Mouse (Mus musculus) limb, embryonic 13.5 days (tissue): ENCODE data around the gene Sema6d. TPM values are rescaled to one million over a fixed set of nuclear protein-coding genes. Genes with fewer than 3 reads are reported as not detected.

Source experiments
- ATAC-seq: fragments of 200-750 bp; cut with Nextera tagmentation; 2 replicates; pipeline ENCODE4 v1.8.0; 2017; ENCODE audit warnings: low read depth, moderate number of reproducible peaks, moderate TSS enrichment; ENCODE audit not compliant: low FRiP score
- H3K27ac ChIP-seq: fragments of 300-500 bp; sonication (generic); 2 replicates; pipeline ENCODE4 v1.5.1; 2015; ENCODE audit warnings: inconsistent platforms, mild to moderate bottlenecking, moderate library complexity
- H3K27me3 ChIP-seq: fragments of 300-500 bp; sonication (generic); 2 replicates; pipeline ENCODE4 v1.6.1; 2015; ENCODE audit warnings: mild to moderate bottlenecking, inconsistent platforms
- H3K36me3 ChIP-seq: fragments of 300-500 bp; sonication (generic); 2 replicates; pipeline ENCODE4 v1.6.1; 2015; ENCODE audit warnings: inconsistent platforms, mild to moderate bottlenecking, moderate library complexity
- H3K4me1 ChIP-seq: fragments of 300-500 bp; sonication (generic); 2 replicates; pipeline ENCODE4 v1.6.1; 2015; ENCODE audit warnings: inconsistent platforms
- H3K4me2 ChIP-seq: fragments of 300-500 bp; sonication (generic); replicated peaks from 2 replicates; pipeline ENCODE4 v1.6.1; 2015; ENCODE audit warnings: inconsistent platforms, mild to moderate bottlenecking, moderate library complexity
- H3K4me3 ChIP-seq: fragments of 300-500 bp; sonication (generic); 2 replicates; pipeline ENCODE4 v1.5.1; 2015; ENCODE audit warnings: moderate library complexity, mild to moderate bottlenecking, inconsistent platforms
- H3K9ac ChIP-seq: fragments of 300-500 bp; sonication (generic); 2 replicates; pipeline ENCODE4 v1.6.1; 2015; ENCODE audit warnings: mild to moderate bottlenecking, inconsistent platforms
- H3K9me3 ChIP-seq: fragments of 300-500 bp; sonication (generic); 2 replicates; pipeline ENCODE4 v1.6.1; 2016; ENCODE audit warnings: inconsistent platforms
- WGBS: fragments of 180-500 bp; shearing (Covaris S2); methylation state at CpG from one replicate; pipeline ENCODE4 v1.1.7; 2015; 5-methylcytosine and 5-hydroxymethylcytosine counted together
- polyA plus RNA-seq: library from polyadenylated mRNA; unstranded; fragments of >200 nt; fragmentation: Nextera tagmentation; extraction: Ambion mirVana; gene quantifications from 2 replicates; pipeline ENCODE4 v1.2.1, GENCODE M21; 2015

The Sema6d gene
- polyA plus RNA-seq, 1 experiment from 2014 or later, result 9.4 TPM

DNA sequence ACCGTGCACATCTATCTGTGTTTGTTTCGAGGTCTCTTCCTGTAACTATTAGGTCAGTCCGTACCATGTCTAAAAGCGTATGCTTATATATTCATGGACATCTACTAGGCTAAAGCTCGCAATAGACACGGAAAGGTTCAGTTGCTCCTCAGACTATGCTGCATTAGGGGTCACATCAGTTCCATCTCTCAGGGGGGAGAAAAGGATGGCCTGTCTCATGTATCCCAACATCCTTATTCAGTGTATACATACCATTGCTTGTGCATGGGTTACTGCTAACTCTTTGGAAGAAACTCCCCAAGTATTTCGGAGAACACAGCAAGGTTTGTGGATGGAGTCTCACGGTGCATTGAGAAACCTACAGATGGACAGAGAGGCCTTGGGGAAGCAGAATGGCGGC, 571.5 kb downstream of the Sema6d start:
- ATAC-seq, result no peak
- H3K9ac ChIP-seq, result no peak overlapping the region
- no peak overlapping the region for H3K27ac ChIP-seq
- no peaks in the 10 kb centered on the region for H3K27me3 ChIP-seq
- H3K4me1 ChIP-seq, result 0 out of 2 replicates have a peak, but pooled peaks cover 5% of the 10 kb centered on the region
- H3K9me3 ChIP-seq, result no peaks in the 10 kb centered on the region
- WGBS, result 96% methylated on average over 9 of the region's 9 CpGs
- H3K4me3 ChIP-seq, result no peak overlapping the region
- peaks cover 36% of the 10 kb centered on the region for H3K36me3 ChIP-seq
- no peak overlapping the region for H3K4me2 ChIP-seq

DNA sequence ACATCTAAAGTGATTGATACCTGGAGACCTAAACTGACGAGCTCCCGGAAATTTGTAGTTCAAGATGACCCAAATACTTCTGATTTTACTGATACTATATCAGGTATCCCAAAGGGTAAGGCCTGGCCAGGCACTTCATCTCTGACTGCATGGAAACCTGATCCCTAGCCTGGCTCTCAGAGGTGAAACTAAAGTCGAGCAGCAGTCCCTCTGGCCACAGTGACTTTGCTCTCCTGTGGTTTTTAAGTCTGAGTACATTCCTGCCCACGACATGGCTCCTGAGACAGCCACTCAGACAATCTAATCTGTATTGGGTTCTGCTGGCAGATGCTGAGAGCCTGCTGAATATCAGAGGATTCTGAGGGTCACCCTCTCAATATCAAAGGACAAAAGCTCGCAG, 572.5 kb downstream of the Sema6d start:
- no peak overlapping the region for H3K4me3 ChIP-seq
- 0 out of 2 replicates have a peak, but pooled peaks cover 5% of the 10 kb centered on the region for H3K4me1 ChIP-seq
- no peak for ATAC-seq
- 42% methylated on average over 5 of the region's 5 CpGs for WGBS
- H3K9me3 ChIP-seq, result no peaks in the 10 kb centered on the region
- peaks cover 36% of the 10 kb centered on the region for H3K36me3 ChIP-seq
- no peaks in the 10 kb centered on the region for H3K27me3 ChIP-seq
- no peak overlapping the region for H3K9ac ChIP-seq
- H3K4me2 ChIP-seq, result no peak overlapping the region
- no peak overlapping the region for H3K27ac ChIP-seq

DNA sequence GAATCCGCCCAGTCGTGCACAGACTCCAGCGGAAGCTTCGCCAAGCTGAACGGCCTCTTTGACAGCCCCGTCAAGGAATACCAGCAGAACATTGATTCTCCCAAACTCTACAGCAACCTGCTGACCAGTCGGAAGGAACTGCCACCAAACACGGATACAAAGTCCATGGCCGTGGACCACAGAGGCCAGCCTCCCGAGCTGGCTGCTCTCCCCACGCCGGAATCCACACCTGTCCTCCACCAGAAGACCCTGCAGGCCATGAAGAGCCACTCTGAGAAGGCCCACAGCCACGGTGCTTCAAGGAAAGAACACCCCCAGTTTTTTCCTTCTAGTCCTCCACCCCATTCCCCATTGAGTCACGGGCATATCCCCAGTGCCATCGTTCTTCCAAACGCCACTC, 574.4 kb downstream of the Sema6d start:
- no peak overlapping the region for H3K27ac ChIP-seq
- no peak for ATAC-seq
- H3K9ac ChIP-seq, result no peak overlapping the region
- WGBS, result 92% methylated on average over 16 of the region's 16 CpGs
- H3K36me3 ChIP-seq, result peaks cover 24% of the 10 kb centered on the region
- 0 out of 2 replicates have a peak, but pooled peaks cover 5% of the 10 kb centered on the region for H3K4me1 ChIP-seq
- no peaks in the 10 kb centered on the region for H3K27me3 ChIP-seq
- no peaks in the 10 kb centered on the region for H3K9me3 ChIP-seq
- H3K4me2 ChIP-seq, result no peak overlapping the region
- no peak overlapping the region for H3K4me3 ChIP-seq

DNA sequence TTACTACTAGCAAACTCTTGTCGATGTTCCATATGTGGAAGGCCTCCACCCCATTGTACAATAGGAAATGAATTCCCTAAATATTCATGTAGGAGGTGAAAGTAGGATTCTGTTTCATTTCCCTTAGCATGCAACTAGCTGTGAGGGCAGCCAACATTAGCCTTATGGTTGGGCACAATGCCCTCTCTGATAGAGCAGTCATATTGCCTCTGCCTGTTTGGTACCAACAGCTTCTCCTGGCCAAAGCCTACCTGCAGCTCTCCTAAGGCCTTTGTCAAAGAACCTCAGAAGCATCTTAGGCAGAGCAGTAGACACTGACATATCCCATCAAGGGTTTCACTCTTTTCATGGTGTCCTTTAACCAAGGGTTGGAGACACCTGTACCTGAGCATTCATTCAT, 578.7 kb downstream of the Sema6d start:
- Histone ChIP-seq H3K9me3 (no peaks in the 10 kb centered on the region), H3K27me3 (no peaks in the 10 kb centered on the region), H3K9ac (no peak overlapping the region), H3K27ac (no peak overlapping the region), H3K4me2 (no peak overlapping the region), H3K4me3 (no peak overlapping the region), H3K36me3 (peaks cover 17% of the 10 kb centered on the region), H3K4me1 (no peaks in the 10 kb centered on the region)
- ATAC-seq, result no peak
- WGBS, result 92% methylated on average over 1 of the region's 1 CpGs

DNA sequence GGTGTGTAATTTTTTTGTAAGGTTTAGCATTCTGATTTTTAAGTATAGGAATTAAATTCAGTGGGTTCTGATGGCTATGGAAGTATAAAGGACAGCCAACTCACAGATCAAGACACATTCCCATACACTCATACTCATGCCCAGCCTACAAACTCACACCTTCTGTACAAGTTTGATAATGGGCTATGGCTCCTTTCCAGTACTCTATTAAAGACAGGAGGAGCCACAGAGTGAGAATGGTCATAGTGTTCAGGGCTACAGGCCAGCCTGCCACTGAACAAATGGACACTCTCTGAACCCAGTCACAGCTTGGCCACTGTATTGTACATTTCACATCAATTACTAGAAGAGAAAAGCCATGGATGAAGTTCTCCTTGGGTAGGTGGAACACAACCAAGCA, 583.3 kb downstream of the Sema6d start:
- Histone ChIP-seq H3K9ac (no peak overlapping the region), H3K9me3 (no peaks in the 10 kb centered on the region)
- no peak for ATAC-seq

DNA sequence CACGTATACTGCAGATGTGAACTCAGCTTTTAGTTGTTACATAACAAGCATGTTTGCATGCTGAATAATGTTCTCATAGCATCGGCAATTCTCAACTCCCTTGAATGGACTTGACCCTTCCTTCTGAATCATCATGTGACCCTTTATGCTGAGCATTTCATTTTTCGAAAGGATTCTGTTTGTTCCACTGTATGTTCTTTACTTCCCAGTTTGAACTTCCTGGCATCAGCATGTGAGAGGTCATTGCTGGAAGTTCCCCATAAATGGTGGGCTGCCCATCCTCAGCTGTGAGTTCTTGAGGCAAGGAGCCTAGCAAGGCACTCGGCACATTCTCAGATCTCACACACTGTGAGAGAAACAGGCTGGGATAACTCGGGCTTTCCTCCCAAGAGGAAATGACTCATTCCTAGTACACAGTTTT, 594.7 kb downstream of the Sema6d start:
- no peak for ATAC-seq
- Histone ChIP-seq H3K36me3 (no peaks in the 10 kb centered on the region), H3K9me3 (no peaks in the 10 kb centered on the region), H3K27ac (no peak overlapping the region), H3K4me1 (no peaks in the 10 kb centered on the region), H3K27me3 (no peaks in the 10 kb centered on the region), H3K4me3 (no peak overlapping the region), H3K4me2 (no peak overlapping the region), H3K9ac (no peak overlapping the region)
- 85% methylated on average over 5 of the region's 5 CpGs for WGBS

More for the DNA sequence above, 583.3 kb downstream of the Sema6d start:
- Histone ChIP-seq H3K4me1 (no peaks in the 10 kb centered on the region), H3K27ac (no peak overlapping the region), H3K36me3 (no peaks in the 10 kb centered on the region), H3K27me3 (no peaks in the 10 kb centered on the region), H3K4me2 (no peak overlapping the region), H3K4me3 (no peak overlapping the region)

DNA sequence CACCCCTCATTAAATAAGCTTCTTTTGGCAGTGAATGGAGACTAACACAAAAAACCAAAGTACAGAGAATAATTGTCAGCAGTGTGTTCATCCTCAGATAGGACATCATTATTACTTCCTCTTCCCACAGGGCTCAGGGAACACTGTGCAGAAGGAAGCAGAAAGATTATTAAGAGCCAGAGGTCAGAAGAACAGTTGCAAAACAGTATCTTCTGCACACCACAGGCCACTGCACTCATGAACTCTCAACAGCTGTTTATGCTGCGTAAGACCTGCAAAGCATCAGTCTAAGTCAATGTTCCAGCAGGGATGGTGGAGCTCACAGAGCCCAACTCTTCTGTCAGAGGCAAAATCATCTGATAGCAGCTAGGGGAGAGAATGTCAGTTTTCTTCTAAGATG, 600.6 kb downstream of the Sema6d start:
- WGBS, result 92% methylated on average over 1 of the region's 1 CpGs
- no peak overlapping the region for H3K4me3 ChIP-seq
- H3K27me3 ChIP-seq, result no peaks in the 10 kb centered on the region
- H3K4me1 ChIP-seq, result no peaks in the 10 kb centered on the region
- H3K27ac ChIP-seq, result no peak overlapping the region
- no peaks in the 10 kb centered on the region for H3K9me3 ChIP-seq
- no peak overlapping the region for H3K4me2 ChIP-seq
- no peak for ATAC-seq
- H3K36me3 ChIP-seq, result no peaks in the 10 kb centered on the region
- no peak overlapping the region for H3K9ac ChIP-seq

DNA sequence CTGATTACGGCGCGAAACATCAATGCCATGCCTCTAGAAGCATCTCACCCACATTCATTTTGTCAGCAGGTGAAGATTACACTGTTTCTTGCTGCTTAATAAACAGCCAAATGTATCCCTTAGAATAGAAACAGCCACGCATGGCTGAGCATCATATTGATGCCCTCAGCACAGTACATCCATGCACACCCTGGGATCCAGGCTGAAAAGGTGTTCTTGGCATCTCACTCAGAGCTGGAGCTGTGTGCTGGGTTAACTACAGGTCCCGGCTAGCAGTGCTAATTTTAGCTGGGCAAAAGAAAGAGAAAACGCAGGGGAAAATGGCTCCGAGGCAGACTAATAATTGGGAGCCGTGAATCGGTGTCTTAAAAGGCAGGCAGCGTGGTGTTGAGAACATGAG, 612.9 kb downstream of the Sema6d start:
- WGBS, result 81% methylated on average over 10 of the region's 10 CpGs
- no peak overlapping the region for H3K27ac ChIP-seq

DNA sequence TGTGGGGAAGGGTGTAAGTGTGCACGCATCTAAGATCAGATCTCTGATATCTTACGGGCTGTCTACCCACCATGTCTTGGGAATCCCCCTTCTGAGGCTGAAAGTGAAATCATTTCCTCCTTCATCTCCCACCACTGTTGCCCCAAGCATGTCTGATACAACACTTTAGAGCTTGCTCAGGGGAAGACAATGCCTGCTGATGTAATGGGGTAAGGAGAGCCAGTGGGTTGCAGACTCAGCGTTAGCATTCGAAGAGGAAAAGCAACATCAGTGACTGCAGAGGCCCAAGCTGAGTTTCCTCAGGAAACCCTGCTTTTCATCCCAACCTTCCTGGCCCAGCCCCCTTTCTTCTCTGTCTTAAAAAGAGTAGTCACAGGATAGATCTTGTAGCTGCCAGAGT, 615.2 kb downstream of the Sema6d start:
- Histone ChIP-seq H3K4me3 (no peak overlapping the region), H3K9me3 (no peaks in the 10 kb centered on the region), H3K4me1 (peaks cover 26% of the 10 kb centered on the region), H3K4me2 (no peak overlapping the region), H3K27ac (no peak overlapping the region), H3K27me3 (no peaks in the 10 kb centered on the region), H3K9ac (no peak overlapping the region), H3K36me3 (no peaks in the 10 kb centered on the region)
- ATAC-seq, result peak; percentile 29; the same call in 1 of the 2 replicates
- 62% methylated on average over 4 of the region's 4 CpGs for WGBS

More for the DNA sequence above, 612.9 kb downstream of the Sema6d start:
- no peak overlapping the region for H3K4me2 ChIP-seq
- no peaks in the 10 kb centered on the region for H3K36me3 ChIP-seq
- peaks cover 26% of the 10 kb centered on the region for H3K4me1 ChIP-seq
- ATAC-seq, result no peak
- H3K4me3 ChIP-seq, result no peak overlapping the region
- no peaks in the 10 kb centered on the region for H3K9me3 ChIP-seq
- no peak overlapping the region for H3K9ac ChIP-seq
- no peaks in the 10 kb centered on the region for H3K27me3 ChIP-seq

DNA sequence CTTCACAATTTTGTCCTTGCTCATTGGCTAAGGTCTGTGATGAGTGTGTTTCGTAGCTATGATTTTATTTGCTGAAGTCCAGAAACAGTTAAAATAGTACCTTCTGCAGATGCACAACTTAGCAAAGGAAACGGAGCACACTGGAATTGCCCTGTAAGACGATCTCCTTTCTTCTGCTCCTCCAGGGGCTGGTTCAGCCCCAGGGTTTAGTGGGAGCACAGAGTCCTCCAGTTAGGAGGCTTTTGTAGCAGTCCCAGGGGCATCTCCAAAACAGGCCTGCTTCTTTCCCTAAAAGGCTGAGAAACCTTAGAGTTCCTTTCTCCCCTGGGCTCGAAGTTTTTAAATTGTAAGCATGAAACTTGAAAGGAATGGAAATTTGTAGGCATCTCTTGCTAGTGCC, 616.0 kb downstream of the Sema6d start:
- Histone ChIP-seq H3K4me3 (no peak overlapping the region), H3K36me3 (no peaks in the 10 kb centered on the region), H3K4me1 (peaks cover 26% of the 10 kb centered on the region), H3K9me3 (no peaks in the 10 kb centered on the region), H3K4me2 (no peak overlapping the region), H3K27me3 (no peaks in the 10 kb centered on the region), H3K27ac (peak overlapping the region; percentile 61; the same call in 1 of the 2 replicates), H3K9ac (no peak overlapping the region)
- peak; percentile 64; the same call in 1 of the 2 replicates for ATAC-seq
- WGBS, result 12% methylated on average over 4 of the region's 4 CpGs

DNA sequence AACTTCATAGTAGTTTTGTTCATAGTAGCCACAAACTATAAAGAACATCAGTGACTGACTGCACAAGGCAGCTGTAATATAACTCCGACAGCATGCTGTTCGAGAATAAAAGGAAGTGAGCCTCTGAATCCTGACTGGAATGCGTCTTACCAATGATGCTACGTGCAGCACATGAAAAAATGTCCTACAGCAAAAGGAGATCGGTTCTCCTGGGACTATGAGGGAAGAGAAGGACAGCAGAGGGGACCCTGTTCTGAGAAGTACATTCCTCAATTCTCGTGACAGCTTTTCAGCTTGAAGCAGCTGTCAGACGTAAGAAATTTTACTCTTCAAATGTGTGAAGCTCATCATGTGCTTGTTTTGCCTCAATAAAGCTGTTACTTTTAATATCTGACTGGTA, 617.1 kb downstream of the Sema6d start:
- H3K9ac ChIP-seq, result no peak overlapping the region
- WGBS, result 41% methylated on average over 7 of the region's 7 CpGs
- H3K27me3 ChIP-seq, result no peaks in the 10 kb centered on the region
- H3K27ac ChIP-seq, result 0 out of 2 replicates have a peak overlapping the region, but pooled peaks have one; percentile 4
- H3K9me3 ChIP-seq, result no peaks in the 10 kb centered on the region
- ATAC-seq, result no peak
- H3K4me3 ChIP-seq, result no peak overlapping the region
- no peaks in the 10 kb centered on the region for H3K36me3 ChIP-seq
- H3K4me1 ChIP-seq, result peaks cover 26% of the 10 kb centered on the region
- H3K4me2 ChIP-seq, result no peak overlapping the region
